In the genomic region with DNA sequence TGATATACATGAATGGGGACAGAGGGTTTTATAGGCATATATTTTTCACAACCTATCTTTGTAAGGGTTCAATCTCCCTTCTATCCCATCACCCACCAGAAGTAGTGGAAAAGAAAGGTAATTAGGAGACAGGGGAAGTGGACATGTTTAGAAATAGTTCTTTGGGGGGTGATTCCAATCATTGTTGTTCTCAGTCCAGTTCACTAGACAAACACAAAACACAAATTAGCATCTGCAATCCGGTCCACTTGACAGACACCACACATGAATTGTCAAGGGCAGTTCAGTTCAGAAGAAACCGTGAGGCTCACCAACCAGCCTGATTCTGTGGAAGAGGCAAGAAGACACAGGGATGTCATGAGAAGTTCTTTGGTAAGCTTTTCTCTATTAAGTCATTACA, we compare ENCODE assay signal across 26 mouse cellular contexts.
"Had no signal": no experiment of that assay in that cellular context is flagged by ENCODE, and none has a peak within 500 bp of the region (broad histone marks: within the 10 kb centered on the region; RNA-seq: fewer than 3 reads in every experiment).

No protein-coding gene starts in this region.

- H3K27me3 ChIP-seq: heart, embryonic 13.5 days; heart, embryonic 15.5 days; kidney, embryonic 15.5 days; limb, embryonic 12.5 days; liver, embryonic 13.5 days; liver, embryonic 15.5 days had no signal

- DNase-seq: gastrocnemius, postnatal 14 days; gastrocnemius, postnatal 36 days; heart, adult 11 months; heart, adult 2 months; heart, postnatal 14 days; heart, postnatal 36 days; kidney, adult 11 months; kidney, adult 2 months; kidney, adult 9 months; kidney, postnatal 14 days; kidney, postnatal 36 days; liver; liver, embryonic 13.5 days had no signal

- H3K27ac ChIP-seq: heart, adult 2 months; heart, embryonic 13.5 days; heart, embryonic 15.5 days; hindbrain, embryonic 14.5 days; kidney, embryonic 15.5 days; kidney, postnatal 0 days; left cerebral cortex, adult 2 months; limb, embryonic 10.5 days; limb, embryonic 12.5 days; liver, embryonic 13.5 days; liver, embryonic 15.5 days had no signal

- H3K4me2 ChIP-seq: heart, embryonic 11.5 days; heart, embryonic 13.5 days; heart, embryonic 15.5 days; hindbrain, embryonic 14.5 days; kidney, embryonic 15.5 days; limb, embryonic 12.5 days; liver, embryonic 11.5 days; liver, embryonic 13.5 days; liver, embryonic 15.5 days had no signal

- H3K9me3 ChIP-seq: heart, embryonic 13.5 days; heart, embryonic 15.5 days; kidney, embryonic 15.5 days; limb, embryonic 10.5 days; limb, embryonic 12.5 days; liver, embryonic 13.5 days; liver, embryonic 15.5 days had no signal

- H3K36me3 ChIP-seq: heart, embryonic 13.5 days; heart, embryonic 15.5 days; kidney, embryonic 15.5 days; limb, embryonic 10.5 days; limb, embryonic 12.5 days; liver, embryonic 13.5 days; liver, embryonic 15.5 days had no signal

- H3K4me3 ChIP-seq: heart, adult 2 months; heart, embryonic 13.5 days; heart, embryonic 15.5 days; kidney, embryonic 15.5 days; left cerebral cortex, adult 2 months; limb, embryonic 10.5 days; limb, embryonic 12.5 days; liver, embryonic 13.5 days; liver, embryonic 15.5 days had no signal

- ATAC-seq: hindbrain, embryonic 16.5 days; intestine, embryonic 16.5 days had no signal

- H3K9ac ChIP-seq: heart, embryonic 13.5 days; heart, embryonic 15.5 days; hindbrain, embryonic 14.5 days; kidney, embryonic 15.5 days; limb, embryonic 12.5 days; liver, embryonic 13.5 days; liver, embryonic 15.5 days had no signal

- H3K4me1 ChIP-seq: kidney, embryonic 15.5 days; limb, embryonic 10.5 days; liver, embryonic 13.5 days; liver, embryonic 15.5 days had no signal
